30 mouse cellular contexts compared by ENCODE assay signal in the genomic region with DNA sequence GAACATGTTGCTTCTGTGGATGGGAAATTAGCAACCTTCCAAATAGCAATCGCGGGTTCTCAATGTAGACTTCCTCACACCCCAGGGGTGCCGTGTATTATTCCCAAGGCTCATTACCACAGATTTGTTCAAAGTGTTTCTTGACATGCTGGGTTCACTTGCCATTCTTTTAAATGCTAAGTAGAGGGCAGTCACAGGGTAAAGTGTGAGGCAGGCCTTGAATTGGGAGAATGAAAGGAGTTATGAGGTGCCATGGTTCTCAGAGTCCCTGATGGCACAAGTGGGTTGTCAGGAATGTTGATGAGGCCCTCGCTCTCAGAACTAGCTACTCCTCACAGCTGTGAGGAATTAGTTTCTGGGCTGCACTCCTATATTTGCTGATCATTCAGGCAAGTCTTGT.
A peak's percentile ranks its signal among the peaks of the same experiment; 100 is the strongest.
DNase-seq lines count a peak whose midpoint lies in the region; ATAC-seq and TF ChIP-seq lines count a peak whose summit lies in the region.
"Had no signal": no experiment of that assay in that cellular context is flagged by ENCODE, and none has a peak within 500 bp of the region (broad histone marks: within the 10 kb centered on the region; RNA-seq: fewer than 3 reads in every experiment).

No protein-coding gene starts in this region.

- no peaks in the 10 kb centered on the region for H3K27me3 ChIP-seq in forebrain, embryonic 12.5 days
- no peaks in the 10 kb centered on the region for H3K27me3 ChIP-seq in forebrain, postnatal 0 days (ENCODE audit: insufficient read depth, low read length)
- no peaks in the 10 kb centered on the region for H3K27me3 ChIP-seq in kidney, embryonic 14.5 days (ENCODE audit: control insufficient read depth, insufficient read depth, low read length)
- H3K27me3 ChIP-seq: CH12.LX; hindbrain, embryonic 12.5 days; kidney, embryonic 15.5 days; liver, embryonic 13.5 days; megakaryocyte, embryonic 14.5 days; midbrain, embryonic 13.5 days had no signal

- ATAC-seq in forebrain, embryonic 12.5 days (ENCODE audit: low FRiP score), result peak; percentile 49; the same call in 1 of the 2 replicates
- ATAC-seq in forebrain, postnatal 0 days, result peak; percentile 76
- ATAC-seq in kidney, embryonic 14.5 days (ENCODE audit: low FRiP score, low TSS enrichment), result no peak
- ATAC-seq: intestine, postnatal 0 days; lung, postnatal 0 days; midbrain, embryonic 13.5 days had no signal

- no peaks in the 10 kb centered on the region for H3K9me3 ChIP-seq in forebrain, embryonic 12.5 days
- no peaks in the 10 kb centered on the region for H3K9me3 ChIP-seq in forebrain, postnatal 0 days (ENCODE audit: low read length)
- H3K9me3 ChIP-seq in kidney, embryonic 14.5 days (ENCODE audit: control insufficient read depth, low read length), result no peaks in the 10 kb centered on the region
- H3K9me3 ChIP-seq: heart, embryonic 10.5 days; hindbrain, embryonic 12.5 days; kidney, embryonic 15.5 days; limb, embryonic 10.5 days; limb, embryonic 15.5 days; midbrain, embryonic 13.5 days had no signal

- H3K36me3 ChIP-seq in forebrain, embryonic 12.5 days (replicated peaks), result no peaks in the 10 kb centered on the region
- H3K36me3 ChIP-seq in forebrain, postnatal 0 days (ENCODE audit: insufficient read depth), result no peaks in the 10 kb centered on the region
- no peaks in the 10 kb centered on the region for H3K36me3 ChIP-seq in kidney, embryonic 14.5 days (ENCODE audit: control insufficient read depth, insufficient read depth, low read length)
- H3K36me3 ChIP-seq: heart, embryonic 10.5 days; hindbrain, embryonic 12.5 days; kidney, embryonic 15.5 days; limb, embryonic 10.5 days; limb, embryonic 15.5 days; liver, embryonic 13.5 days; midbrain, embryonic 13.5 days had no signal

- 28% methylated on average over 4 of the region's 4 CpGs for WGBS in forebrain, embryonic 12.5 days
- WGBS in forebrain, postnatal 0 days, result 15% methylated on average over 4 of the region's 4 CpGs
- WGBS in kidney, embryonic 14.5 days, result 67% methylated on average over 4 of the region's 4 CpGs

- no peak for TF ChIP-seq CTCF in layer of hippocampus, adult 2 months (conservative IDR thresholded peaks at IDR 0.05)
- no peak for TF ChIP-seq CTCF in forebrain, postnatal 0 days (IDR thresholded peaks at IDR 0.05; ENCODE audit: low read depth)

- peak in 1 of 2 experiments; percentile 6 for DNase-seq in layer of hippocampus, adult 2 months (ENCODE audit: low spot score in 2 of 2)
- no peak for DNase-seq in layer of hippocampus, postnatal 36 days
- DNase-seq in ZHBTc4 (ENCODE audit: low read depth, low spot score), result peak; percentile 9
- DNase-seq in forebrain, postnatal 0 days, result peak; percentile 17
- DNase-seq in urinary bladder, adult 18-20 months (ENCODE audit: low spot score in 2 of 2), result no peak
- DNase-seq in thymus, postnatal 10 days (ENCODE audit: low spot score in 2 of 2), result no peak
- DNase-seq: adrenal gland, postnatal 14 days; cerebellum, adult 2 months; cerebellum, postnatal 14 days; gastrocnemius, postnatal 10 days; heart, postnatal 36 days; kidney, postnatal 25 days; liver, embryonic 13.5 days; lung, adult 18-20 months; lung, postnatal 4 days; right cerebral cortex, adult 18-20 months; right cerebral cortex, postnatal 4 days had no signal

- no peak overlapping the region for H3K4me3 ChIP-seq in layer of hippocampus, adult 2 months
- H3K4me3 ChIP-seq in forebrain, embryonic 12.5 days (replicated peaks), result no peak overlapping the region
- H3K4me3 ChIP-seq in forebrain, postnatal 0 days (ENCODE audit: low read depth, low read length), result no peak overlapping the region
- H3K4me3 ChIP-seq in kidney, embryonic 14.5 days (ENCODE audit: low read length), result no peak overlapping the region
- H3K4me3 ChIP-seq: erythroblast, embryonic 14.5 days; heart, embryonic 10.5 days; hindbrain, embryonic 12.5 days; kidney, embryonic 15.5 days; limb, embryonic 10.5 days; limb, embryonic 15.5 days; liver, embryonic 13.5 days; megakaryocyte, embryonic 14.5 days; midbrain, embryonic 13.5 days had no signal

- H3K9ac ChIP-seq in forebrain, embryonic 12.5 days, result no peak overlapping the region
- no peak overlapping the region for H3K9ac ChIP-seq in forebrain, postnatal 0 days
- H3K9ac ChIP-seq in kidney, embryonic 14.5 days (ENCODE audit: low read depth, low read length), result no peak overlapping the region
- H3K9ac ChIP-seq: hindbrain, embryonic 12.5 days; kidney, embryonic 15.5 days; limb, embryonic 15.5 days; liver, embryonic 13.5 days; midbrain, embryonic 13.5 days had no signal

- H3K27ac ChIP-seq in layer of hippocampus, adult 2 months, result peak overlapping the region; percentile 65; the same call in 1 of the 2 replicates
- H3K27ac ChIP-seq in forebrain, embryonic 12.5 days, result 0 out of 2 replicates have a peak overlapping the region, but pooled peaks have one; percentile 9
- H3K27ac ChIP-seq in forebrain, postnatal 0 days (ENCODE audit: low read depth, low read length), result no peak overlapping the region
- H3K27ac ChIP-seq in kidney, embryonic 14.5 days (ENCODE audit: low read depth, low read length), result no peak overlapping the region
- H3K27ac ChIP-seq: heart, embryonic 10.5 days; hindbrain, embryonic 12.5 days; kidney, embryonic 15.5 days; limb, embryonic 10.5 days; limb, embryonic 15.5 days; liver, embryonic 13.5 days; midbrain, embryonic 13.5 days had no signal

- no peak overlapping the region for H3K4me2 ChIP-seq in forebrain, embryonic 12.5 days
- H3K4me2 ChIP-seq in forebrain, postnatal 0 days (ENCODE audit: low read depth), result no peak overlapping the region
- no peak overlapping the region for H3K4me2 ChIP-seq in kidney, embryonic 14.5 days (replicated peaks; ENCODE audit: low read depth, low read length)
- H3K4me2 ChIP-seq: hindbrain, embryonic 12.5 days; kidney, embryonic 15.5 days; limb, embryonic 15.5 days; liver, embryonic 13.5 days; midbrain, embryonic 13.5 days had no signal

- H3K4me1 ChIP-seq in forebrain, embryonic 12.5 days, result no peaks in the 10 kb centered on the region
- H3K4me1 ChIP-seq in forebrain, postnatal 0 days (ENCODE audit: insufficient read depth), result no peaks in the 10 kb centered on the region
- no peaks in the 10 kb centered on the region for H3K4me1 ChIP-seq in kidney, embryonic 14.5 days (ENCODE audit: control insufficient read depth, insufficient read depth, low read length)
- H3K4me1 ChIP-seq: heart, embryonic 10.5 days; hindbrain, embryonic 12.5 days; kidney, embryonic 15.5 days; limb, embryonic 15.5 days; liver, embryonic 13.5 days; megakaryocyte, embryonic 14.5 days had no signal

Comparison
In these comparisons a context has a peak if more than half of its experiments do, and no peak if none do; other contexts are left out.
1. H3K27ac ChIP-seq: peak in layer of hippocampus, adult 2 months (single experiment) and forebrain, embryonic 12.5 days (single experiment); none in forebrain, postnatal 0 days (single experiment) and kidney, embryonic 14.5 days (single experiment).
2. DNase-seq: peak in ZHBTc4 (single experiment) and forebrain, postnatal 0 days (single experiment); none in layer of hippocampus, postnatal 36 days (0 of 2), urinary bladder, adult 18-20 months (0 of 2) and thymus, postnatal 10 days (0 of 2).